Mouse (Mus musculus): ENCODE data around the gene Adarb2.

DNA sequence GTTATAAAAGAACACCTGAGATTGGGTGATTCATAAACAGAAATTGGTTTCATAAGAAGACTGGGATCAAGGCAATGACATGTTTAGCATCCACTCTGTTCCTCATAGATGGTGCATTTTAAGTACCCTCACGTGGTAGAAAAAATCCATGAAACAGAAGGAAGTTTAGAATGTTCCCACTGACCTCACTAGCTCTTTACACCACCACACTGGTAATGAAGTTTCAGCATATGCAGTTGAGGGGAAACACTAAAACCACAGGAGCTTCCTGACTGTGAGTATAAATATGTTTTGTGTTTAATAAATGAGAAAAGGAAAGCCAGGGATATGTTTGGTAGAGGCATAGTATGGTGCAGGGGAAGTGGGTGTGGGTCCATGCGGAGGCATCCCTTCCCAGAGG, 242.7 kb downstream of the Adarb2 start:
- TF ChIP-seq CTCF (IDR thresholded peaks at IDR 0.05; ENCODE audit: low read depth, low read length), result no peak
- TF ChIP-seq POLR2A (IDR thresholded peaks at IDR 0.05; ENCODE audit: extremely low read depth, insufficient read depth, low read length), result no peak
